Mouse (Mus musculus) midbrain, postnatal 0 days (tissue): ENCODE measurements around the gene Cadm1. TPM values are rescaled to one million over a fixed set of nuclear protein-coding genes. Genes with fewer than 3 reads are reported as not detected.

ENCODE experiments used
- ATAC-seq: fragments of 200-750 bp; cut with Nextera tagmentation; 2 replicates; pipeline ENCODE4 v1.8.0; 2017; ENCODE audit warnings: moderate number of reproducible peaks, mild to moderate bottlenecking, moderate TSS enrichment, moderate library complexity; ENCODE audit not compliant: low FRiP score
- DNase-seq: peaks from one replicate; pipeline ENCODE4 v3.0.0-alpha.2; 2015; ENCODE audit warnings: low spot score
- H3K27ac ChIP-seq: fragments of 300-500 bp; sonication (generic); 2 replicates; pipeline ENCODE4 v1.5.1; 2014; ENCODE audit warnings: low read depth, mild to moderate bottlenecking, low read length, mixed read lengths
- H3K27me3 ChIP-seq: fragments of 300-500 bp; sonication (generic); 2 replicates; pipeline ENCODE4 v1.6.1; 2014; ENCODE audit warnings: low read length, control low read depth, mixed read lengths; ENCODE audit not compliant: insufficient read depth
- H3K36me3 ChIP-seq: fragments of 300-500 bp; sonication (generic); 2 replicates; pipeline ENCODE4 v1.6.1; 2014; ENCODE audit warnings: low read length, control low read depth, mixed read lengths; ENCODE audit not compliant: insufficient read depth
- H3K4me1 ChIP-seq: fragments of 300-500 bp; sonication (generic); 2 replicates; pipeline ENCODE4 v1.6.1; 2014; ENCODE audit warnings: mild to moderate bottlenecking, control low read depth, antibody characterized with exemption, low read length, mixed read lengths; ENCODE audit not compliant: insufficient read depth
- H3K4me2 ChIP-seq: fragments of 300-500 bp; sonication (generic); 2 replicates; pipeline ENCODE4 v1.6.1; 2014; ENCODE audit warnings: low read depth, mild to moderate bottlenecking, low read length, mixed read lengths; ENCODE audit not compliant: poor library complexity, severe bottlenecking
- H3K4me3 ChIP-seq: fragments of 300-500 bp; sonication (generic); 2 replicates; pipeline ENCODE4 v1.5.1; 2014; ENCODE audit warnings: low read depth, mild to moderate bottlenecking, low read length, moderate library complexity
- H3K9ac ChIP-seq: fragments of 300-500 bp; sonication (generic); replicated peaks from 2 replicates; pipeline ENCODE4 v1.6.1; 2014; ENCODE audit warnings: mild to moderate bottlenecking, low read length, moderate library complexity, mixed read lengths; ENCODE audit not compliant: poor library complexity, severe bottlenecking
- H3K9me3 ChIP-seq: fragments of 300-500 bp; sonication (generic); 2 replicates; pipeline ENCODE4 v1.6.1; 2016; ENCODE audit warnings: low read length, control low read depth
- CTCF ChIP-seq: IDR thresholded peaks from 2 replicates; pipeline ENCODE4 v1.5.1; 2016; ENCODE audit warnings: antibody characterized with exemption, mild to moderate bottlenecking
- WGBS: fragments of 180-500 bp; shearing (Covaris S2); extraction: QIAGEN DNeasy Blood & Tissue Kit; methylation state at CpG from one replicate; pipeline ENCODE4 v1.1.7; 2014; 5-methylcytosine and 5-hydroxymethylcytosine counted together
- polyA plus RNA-seq: library from polyadenylated mRNA; unstranded; fragments of >200 nt; fragmentation: Nextera tagmentation; extraction: Ambion mirVana; gene quantifications from 2 replicates; pipeline ENCODE4 v1.2.1, GENCODE M21; 2015
- total RNA-seq: library from RNA; depleted of rRNA; stranded (reverse); fragments of >200 nt; gene quantifications from 2 replicates; pipeline ENCODE4 v1.2.3, GENCODE M21; 2014

Cadm1 gene
- total and polyA plus RNA-seq, 2 experiments from 2014 or later = 200 to 367 TPM

DNA sequence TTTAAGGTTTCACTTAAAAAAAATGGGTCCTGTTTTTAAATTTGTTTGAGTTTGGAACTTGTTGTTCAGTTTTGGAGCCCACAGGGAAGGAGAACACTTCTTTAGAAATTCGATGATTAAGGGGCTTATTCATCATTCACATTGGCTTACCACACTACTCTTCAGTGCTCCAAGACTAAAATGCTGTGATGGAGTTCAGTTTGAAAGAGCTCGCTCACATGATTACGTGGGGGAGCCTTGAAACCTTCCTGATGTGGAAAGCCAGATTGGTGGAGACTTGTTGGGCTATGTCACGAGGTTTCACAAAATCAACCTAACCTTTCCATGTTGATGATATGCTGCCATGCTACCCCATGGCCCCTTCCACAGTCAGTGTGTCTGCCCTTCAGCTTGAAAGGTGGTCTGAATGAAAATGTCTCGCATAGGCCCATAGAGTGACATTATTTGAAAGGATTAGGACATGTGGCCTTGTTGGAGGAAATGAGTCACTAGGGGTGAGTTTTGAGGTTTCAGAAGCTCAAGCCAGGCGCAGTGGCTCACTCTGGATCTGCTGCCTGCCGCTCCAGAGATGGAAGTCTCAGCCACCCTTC, 95.7 kb downstream of the Cadm1 start:
- ATAC-seq (no peak), DNase-seq (peak; percentile 35)
- WGBS = 83% methylated on average over 7 of the region's 7 CpGs
- Histone ChIP-seq H3K4me1 (no peaks in the 10 kb centered on the region; the same call in 1 of the 2 replicates), H3K27me3 (no peaks in the 10 kb centered on the region), H3K4me3 (no peak overlapping the region), H3K4me2 (no peak overlapping the region), H3K27ac (no peak overlapping the region), H3K9me3 (no peaks in the 10 kb centered on the region), H3K9ac (no peak overlapping the region), H3K36me3 (no peaks in the 10 kb centered on the region)
- no peak for TF ChIP-seq CTCF

DNA sequence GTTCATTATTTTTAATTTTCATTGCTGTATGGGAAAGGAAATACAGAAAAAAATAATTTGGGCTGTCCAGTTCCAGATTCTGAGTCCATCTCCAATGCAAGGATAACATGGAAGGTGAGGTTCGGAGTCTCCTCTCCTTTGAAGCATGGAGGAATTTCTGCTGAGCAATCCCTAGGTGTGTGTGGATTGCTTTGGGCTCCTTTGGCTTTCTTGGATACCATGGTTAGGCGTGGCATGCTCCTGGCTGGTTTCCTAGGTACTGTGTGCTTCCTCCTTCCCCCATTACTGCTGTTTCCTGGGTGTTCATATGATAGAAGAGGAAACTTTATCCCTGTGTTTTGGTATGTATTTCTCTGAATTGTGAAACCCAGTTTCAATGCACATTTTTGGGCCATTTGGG, 98.0 kb downstream of the Cadm1 start:
- Histone ChIP-seq H3K9me3 (no peaks in the 10 kb centered on the region), H3K4me3 (no peak overlapping the region), H3K9ac (no peak overlapping the region), H3K4me2 (no peak overlapping the region), H3K27me3 (no peaks in the 10 kb centered on the region), H3K36me3 (no peaks in the 10 kb centered on the region), H3K27ac (no peak overlapping the region), H3K4me1 (no peaks in the 10 kb centered on the region; the same call in 1 of the 2 replicates)
- TF ChIP-seq CTCF = no peak
- ATAC-seq (no peak), DNase-seq (no peak)
- WGBS = 90% methylated on average over 2 of the region's 2 CpGs

DNA sequence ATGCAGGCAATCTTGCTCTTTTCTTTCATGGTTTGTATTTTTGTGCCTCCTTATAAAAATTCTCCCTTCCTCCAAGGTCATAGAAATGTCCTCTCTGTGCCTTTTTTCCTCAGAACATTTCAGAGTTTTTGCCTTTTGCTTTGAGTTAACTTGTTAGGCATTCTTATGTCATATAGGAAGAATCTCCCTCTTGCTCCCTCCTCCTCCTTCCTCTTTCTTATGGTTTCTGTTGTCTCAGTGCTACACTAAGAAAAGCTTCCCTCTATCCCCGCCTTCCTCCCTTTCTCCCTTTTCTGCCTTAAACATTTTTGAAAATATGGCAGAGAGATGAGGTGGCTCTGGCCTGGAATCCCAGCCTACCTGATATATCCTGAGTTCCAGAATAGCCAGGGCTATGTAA, 98.6 kb downstream of the Cadm1 start:
- no peaks in the 10 kb centered on the region for H3K36me3 ChIP-seq
- no peak for TF ChIP-seq CTCF

DNA sequence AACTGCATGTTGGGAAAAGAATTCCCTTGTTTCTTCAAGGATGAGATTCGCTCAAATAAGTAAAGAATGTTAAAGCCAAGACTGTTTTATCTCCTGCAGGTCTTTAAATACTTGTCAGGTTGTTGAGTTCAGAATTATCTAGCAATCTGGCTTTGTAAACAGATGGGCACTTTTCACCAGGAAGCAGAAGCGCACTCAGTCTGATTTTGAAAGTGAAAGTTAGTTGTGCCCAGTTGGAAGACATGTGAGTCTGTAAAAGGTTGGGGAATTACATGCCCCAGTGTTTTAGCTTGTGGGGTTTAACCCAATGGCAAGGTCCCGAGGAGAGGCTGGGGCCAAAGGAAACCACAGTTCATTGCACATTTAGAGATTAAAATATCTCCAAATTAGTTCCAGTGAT, 104.7 kb downstream of the Cadm1 start:
- Histone ChIP-seq H3K9me3 (no peaks in the 10 kb centered on the region), H3K4me3 (no peak overlapping the region), H3K27me3 (no peaks in the 10 kb centered on the region), H3K4me2 (no peak overlapping the region), H3K9ac (no peak overlapping the region), H3K27ac (no peak overlapping the region), H3K36me3 (no peaks in the 10 kb centered on the region), H3K4me1 (no peaks in the 10 kb centered on the region)
- WGBS = 79% methylated on average over 3 of the region's 3 CpGs
- no peak for DNase-seq
- ATAC-seq = no peak
- no peak for TF ChIP-seq CTCF

More for the DNA sequence above, 98.6 kb downstream of the Cadm1 start:
- Histone ChIP-seq H3K4me3 (no peak overlapping the region), H3K27me3 (no peaks in the 10 kb centered on the region), H3K4me1 (no peaks in the 10 kb centered on the region), H3K27ac (no peak overlapping the region), H3K9ac (no peak overlapping the region), H3K9me3 (no peaks in the 10 kb centered on the region), H3K4me2 (no peak overlapping the region)
- 87% methylated on average over 1 of the region's 1 CpGs for WGBS
- DNase-seq = no peak
- ATAC-seq = no peak

DNA sequence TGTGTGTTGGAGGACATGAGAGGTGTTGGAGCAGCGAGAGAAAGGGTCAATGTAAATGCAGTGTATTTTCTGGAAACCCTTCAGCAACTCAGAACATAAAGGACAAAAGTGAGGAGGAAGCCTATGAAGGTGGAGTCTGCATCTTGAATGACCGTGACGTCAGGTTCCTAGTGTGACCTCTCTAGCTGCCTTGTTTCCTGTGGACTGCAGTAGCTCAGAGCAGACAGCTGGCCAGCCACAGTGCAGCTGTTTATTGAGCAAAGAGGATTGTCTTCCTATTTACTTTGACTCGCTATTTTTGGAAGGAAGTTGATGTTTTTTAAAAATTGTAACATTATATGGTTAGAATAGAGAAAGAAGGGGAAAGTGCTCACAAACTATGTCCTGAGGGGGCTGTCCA, 112.7 kb downstream of the Cadm1 start:
- TF ChIP-seq CTCF = no peak

DNA sequence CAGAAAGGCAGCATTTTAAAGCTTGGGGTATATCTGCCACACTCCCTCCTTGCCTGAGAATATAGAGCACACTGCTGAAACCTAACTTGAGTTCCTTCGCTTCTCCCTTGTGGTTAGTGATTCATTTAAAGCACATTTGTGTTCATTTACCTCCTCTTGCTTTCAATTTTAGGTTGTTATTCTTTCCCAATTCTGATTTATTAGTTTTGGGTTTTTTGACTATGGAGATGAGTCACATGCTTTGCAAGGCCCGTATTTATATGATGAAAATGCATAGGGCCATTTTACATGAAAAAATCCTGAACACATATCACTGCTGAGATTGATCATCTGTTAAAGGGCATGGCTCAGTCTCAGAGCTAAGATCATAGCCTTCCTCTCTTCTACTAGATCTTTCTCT, 115.1 kb downstream of the Cadm1 start:
- no peak overlapping the region for H3K4me3 ChIP-seq
- no peak for TF ChIP-seq CTCF
- H3K27me3 ChIP-seq = no peaks in the 10 kb centered on the region
- H3K9ac ChIP-seq = no peak overlapping the region
- ATAC-seq (no peak), DNase-seq (no peak)
- 88% methylated on average over 2 of the region's 2 CpGs for WGBS
- H3K36me3 ChIP-seq = no peaks in the 10 kb centered on the region
- H3K27ac ChIP-seq = no peak overlapping the region
- H3K9me3 ChIP-seq = no peaks in the 10 kb centered on the region
- H3K4me2 ChIP-seq = no peak overlapping the region
- H3K4me1 ChIP-seq = peaks cover 4% of the 10 kb centered on the region

More for the DNA sequence above, 112.7 kb downstream of the Cadm1 start:
- H3K9me3 ChIP-seq = no peaks in the 10 kb centered on the region
- no peak overlapping the region for H3K4me2 ChIP-seq
- H3K4me1 ChIP-seq = no peaks in the 10 kb centered on the region
- H3K9ac ChIP-seq = no peak overlapping the region
- no peak overlapping the region for H3K4me3 ChIP-seq
- no peaks in the 10 kb centered on the region for H3K27me3 ChIP-seq
- H3K36me3 ChIP-seq = no peaks in the 10 kb centered on the region
- DNase-seq = no peak
- ATAC-seq = no peak
- no peak overlapping the region for H3K27ac ChIP-seq
- WGBS = 66% methylated on average over 4 of the region's 4 CpGs
